ENCODE assay signal across 16 mouse cellular contexts in the genomic region with DNA sequence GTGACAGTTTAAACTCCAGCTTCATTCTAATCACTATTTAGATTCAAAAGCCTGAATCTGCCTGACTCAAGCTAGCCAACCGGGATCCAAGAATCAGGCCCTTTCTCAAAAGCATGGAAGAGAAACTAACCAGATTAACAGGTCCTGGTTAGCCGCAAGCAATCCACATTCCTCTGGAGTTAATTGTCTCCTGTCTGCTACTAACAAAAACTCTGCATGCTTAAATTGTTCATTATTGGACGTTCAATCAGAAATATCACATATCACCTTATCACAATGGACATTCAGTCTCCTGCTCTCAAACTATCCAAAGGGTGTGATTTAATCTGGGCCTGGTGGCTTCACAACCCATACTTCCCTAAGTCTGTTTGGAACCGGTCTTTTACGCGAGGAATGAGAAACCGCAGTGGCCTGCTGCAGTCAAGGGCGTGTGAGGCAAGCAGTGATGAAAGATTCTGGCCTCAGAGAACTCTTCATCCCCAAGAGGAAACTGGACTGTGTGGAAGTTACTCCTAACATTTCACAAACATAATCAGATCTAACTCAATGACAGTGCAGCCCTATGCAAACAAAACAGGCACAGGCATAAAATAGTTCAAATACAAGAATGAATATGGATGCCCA. TPM values are rescaled to one million over a fixed set of nuclear protein-coding genes. Genes with fewer than 3 reads are reported as not detected.
DNase-seq lines count a peak whose midpoint lies in the region; ATAC-seq and TF ChIP-seq lines count a peak whose summit lies in the region.
"Had no signal": no experiment of that assay in that cellular context is flagged by ENCODE, and none has a peak within 500 bp of the region (broad histone marks: within the 10 kb centered on the region; RNA-seq: fewer than 3 reads in every experiment).

No protein-coding gene starts in this region.

- H3K4me2 ChIP-seq in liver, postnatal 0 days (ENCODE audit: low read depth, low read length), result no peak overlapping the region
- H3K4me2 ChIP-seq in liver, embryonic 12.5 days, result no peak overlapping the region
- H3K4me2 ChIP-seq in embryonic facial prominence, embryonic 14.5 days (ENCODE audit: low read depth, low read length), result no peak overlapping the region; the same call in 1 of the 2 replicates
- H3K4me2 ChIP-seq: hindbrain, embryonic 15.5 days had no signal

- H3K27me3 ChIP-seq in liver, postnatal 0 days (ENCODE audit: insufficient read depth, low read length), result no peaks in the 10 kb centered on the region
- no peaks in the 10 kb centered on the region for H3K27me3 ChIP-seq in liver, embryonic 12.5 days (replicated peaks)
- H3K27me3 ChIP-seq in embryonic facial prominence, embryonic 14.5 days (replicated peaks; ENCODE audit: control insufficient read depth, insufficient read depth, low read length), result no peaks in the 10 kb centered on the region
- H3K27me3 ChIP-seq: hindbrain, embryonic 15.5 days had no signal

- peak; percentile 5; the same call in 1 of the 2 replicates for ATAC-seq in liver, postnatal 0 days
- no peak for ATAC-seq in liver, embryonic 12.5 days
- ATAC-seq in embryonic facial prominence, embryonic 14.5 days (ENCODE audit: low read depth), result no peak

- no peaks in the 10 kb centered on the region for H3K9me3 ChIP-seq in liver, postnatal 0 days (ENCODE audit: low read length)
- no peaks in the 10 kb centered on the region for H3K9me3 ChIP-seq in liver, embryonic 12.5 days (replicated peaks)
- H3K9me3 ChIP-seq in embryonic facial prominence, embryonic 14.5 days (ENCODE audit: control insufficient read depth, low read length), result no peaks in the 10 kb centered on the region
- H3K9me3 ChIP-seq: hindbrain, embryonic 15.5 days; midbrain, embryonic 10.5 days had no signal

- DNase-seq in adrenal gland, adult (ENCODE audit: inconsistent age in 2 of 2, low spot score in 1 of 2), result peak; percentile 49 to 85
- DNase-seq in adrenal gland, postnatal 4 days (ENCODE audit: low spot score in 2 of 2), result no peak
- DNase-seq in liver, postnatal 0 days, result peak; percentile 40
- peak; percentile 31 for DNase-seq in embryonic facial prominence, embryonic 14.5 days (ENCODE audit: low spot score)
- peak; percentile 60 for DNase-seq in skeletal muscle tissue, adult 2 months (ENCODE audit: low read depth, low spot score)
- no peak for DNase-seq in embryo, embryonic 9.5 days (ENCODE audit: extremely low spot score)
- DNase-seq in layer of hippocampus, postnatal 36 days, result no peak
- DNase-seq: cerebellum, adult 11-12 months; kidney, adult 8-10 months; retina, postnatal 1 day had no signal

- 71% methylated on average over 8 of the region's 8 CpGs for WGBS in liver, postnatal 0 days (ENCODE audit: insufficient replicate concordance)
- WGBS in liver, embryonic 12.5 days (ENCODE audit: insufficient replicate concordance), result 73% methylated on average over 8 of the region's 8 CpGs
- WGBS in embryonic facial prominence, embryonic 14.5 days, result 63% methylated on average over 8 of the region's 8 CpGs

- H3K27ac ChIP-seq in liver, postnatal 0 days (ENCODE audit: low read depth), result no peak overlapping the region
- H3K27ac ChIP-seq in liver, embryonic 12.5 days, result no peak overlapping the region
- H3K27ac ChIP-seq in embryonic facial prominence, embryonic 14.5 days (replicated peaks; ENCODE audit: low read depth, low read length), result no peak overlapping the region
- H3K27ac ChIP-seq: hindbrain, embryonic 15.5 days; liver, embryonic 14.5 days; midbrain, embryonic 10.5 days had no signal

- H3K4me1 ChIP-seq in liver, postnatal 0 days (ENCODE audit: insufficient read depth), result peaks cover 32% of the 10 kb centered on the region
- peaks cover 36% of the 10 kb centered on the region for H3K4me1 ChIP-seq in liver, embryonic 12.5 days
- H3K4me1 ChIP-seq in embryonic facial prominence, embryonic 14.5 days (ENCODE audit: control insufficient read depth, insufficient read depth, low read length), result peaks cover 8% of the 10 kb centered on the region

- H3K4me3 ChIP-seq in liver, postnatal 0 days (ENCODE audit: low read depth, low read length), result no peak overlapping the region
- no peak overlapping the region for H3K4me3 ChIP-seq in liver, embryonic 12.5 days
- no peak overlapping the region for H3K4me3 ChIP-seq in embryonic facial prominence, embryonic 14.5 days (ENCODE audit: low read depth, low read length)
- H3K4me3 ChIP-seq: hindbrain, embryonic 15.5 days; midbrain, embryonic 10.5 days had no signal

- H3K36me3 ChIP-seq in liver, postnatal 0 days (replicated peaks; ENCODE audit: insufficient read depth, low read length), result peaks cover 17% of the 10 kb centered on the region
- peaks cover 29% of the 10 kb centered on the region for H3K36me3 ChIP-seq in liver, embryonic 12.5 days
- peaks cover 11% of the 10 kb centered on the region; the same call in 1 of the 2 replicates for H3K36me3 ChIP-seq in embryonic facial prominence, embryonic 14.5 days (ENCODE audit: control insufficient read depth, insufficient read depth, low read length)

- TF ChIP-seq EP300 in liver, postnatal 0 days (IDR thresholded peaks at IDR 0.05; ENCODE audit: low read depth), result no peak

- TF ChIP-seq CTCF in liver, postnatal 0 days (IDR thresholded peaks at IDR 0.05; ENCODE audit: low read depth), result no peak

- H3K9ac ChIP-seq in liver, postnatal 0 days (replicated peaks), result no peak overlapping the region
- H3K9ac ChIP-seq in liver, embryonic 12.5 days, result no peak overlapping the region
- H3K9ac ChIP-seq in embryonic facial prominence, embryonic 14.5 days (ENCODE audit: low read depth, low read length), result no peak overlapping the region
- H3K9ac ChIP-seq: hindbrain, embryonic 15.5 days; liver, embryonic 14.5 days had no signal

RNA-seq across cellular contexts. Expression of a gene that starts 5.4 kb away (rescaled TPM):
- total RNA-seq in adrenal gland, postnatal 4 days (2021), result 10 to 100 TPM; 82.6 to 93.9 TPM
- polyA plus RNA-seq in liver, postnatal 0 days (2015; fragmentation: Nextera tagmentation; extraction: Ambion mirVana), result 4.8 and 6.3 TPM in 2 replicates
- polyA plus RNA-seq in liver, embryonic 12.5 days (2016; fragmentation: Nextera tagmentation; extraction: Ambion mirVana), result 11.6 and 13.4 TPM in 2 replicates
- polyA plus RNA-seq in embryonic facial prominence, embryonic 14.5 days (2014; fragmentation: Nextera tagmentation; extraction: Ambion mirVana), result 12.1 and 14.2 TPM in 2 replicates
- 10 to 100 TPM; 43.3 to 43.6 TPM for total RNA-seq in layer of hippocampus, postnatal 36 days (2021)

RNA-seq across cellular contexts. Expression of a gene that starts 20.2 kb away (rescaled TPM):
- total RNA-seq in adrenal gland, postnatal 4 days (2021), result 10 to 100 TPM; 20.9 to 24.6 TPM
- polyA plus RNA-seq in liver, postnatal 0 days (2015; fragmentation: Nextera tagmentation; extraction: Ambion mirVana), result 1.9 TPM in 2 replicates
- 4.1 and 4.9 TPM in 2 replicates for polyA plus RNA-seq in liver, embryonic 12.5 days (2016; fragmentation: Nextera tagmentation; extraction: Ambion mirVana)
- polyA plus RNA-seq in embryonic facial prominence, embryonic 14.5 days (2014; fragmentation: Nextera tagmentation; extraction: Ambion mirVana), result 10.9 and 12.3 TPM in 2 replicates
- total RNA-seq in layer of hippocampus, postnatal 36 days (2021), result 10 to 100 TPM; 20.1 to 21.6 TPM

RNA-seq across cellular contexts. Expression of a gene that starts 57.1 kb away (rescaled TPM):
- under 1 TPM in 1 of 2 experiments, not detected in 1; 0.28 TPM for total RNA-seq in adrenal gland, postnatal 4 days (2021)
- polyA plus RNA-seq in liver, postnatal 0 days (2015; fragmentation: Nextera tagmentation; extraction: Ambion mirVana), result 0.05 and 0.13 TPM in 2 replicates
- polyA plus RNA-seq in liver, embryonic 12.5 days (2016; fragmentation: Nextera tagmentation; extraction: Ambion mirVana), result 0.33 and 1.2 TPM in 2 replicates
- 2.0 and 2.4 TPM in 2 replicates for polyA plus RNA-seq in embryonic facial prominence, embryonic 14.5 days (2014; fragmentation: Nextera tagmentation; extraction: Ambion mirVana)
- total RNA-seq in layer of hippocampus, postnatal 36 days (2021), result not detected
- polyA plus RNA-seq: cortical plate, adult 2 months; heart, embryonic 14.5 days had no signal

Comparison
In these comparisons a context has a peak if more than half of its experiments do, and no peak if none do; other contexts are left out.
1. DNase-seq: peak in adrenal gland, adult (2 of 2), liver, postnatal 0 days (single experiment), embryonic facial prominence, embryonic 14.5 days (single experiment) and skeletal muscle tissue, adult 2 months (single experiment); none in adrenal gland, postnatal 4 days (0 of 2), embryo, embryonic 9.5 days (single experiment) and layer of hippocampus, postnatal 36 days (0 of 2).